Mouse (Mus musculus) monocyte, adult 59 days (primary cell): ENCODE measurements around the gene Racgap1. TPM values are rescaled to one million over a fixed set of nuclear protein-coding genes. Genes with fewer than 3 reads are reported as not detected.

Source experiments
- total RNA-seq, 2 experiments: library from RNA; stranded (reverse); gene quantifications; one replicate each; pipeline ENCODE4 v1.2.4; 2023

Gene Racgap1
- total RNA-seq: 10 to 100 TPM; 27.8 to 29.0 TPM

GRCm38 (mm10) chr15:99651163-99651872 is at the start of gene Racgap1:
Gene Racgap1, minus strand, starts transcription at chr15:99651656.

GRCm38 (mm10) chr15:99670154-99670821 is 18.8 kb upstream of the Racgap1 start, which contains the start of gene Asic1:
Gene Asic1, plus strand, starts transcription at chr15:99670368.

GRCm38 (mm10) chr15:99600986-99601822 is 50.3 kb downstream of the Racgap1 start, which contains the start of gene Aqp6:
Gene Aqp6, plus strand, starts transcription at chr15:99601400.

GRCm38 (mm10) chr15:99590429-99591084 is 60.9 kb downstream of the Racgap1 start, which contains the start of gene Aqp5:
Gene Aqp5, plus strand, starts transcription at chr15:99590782.

GRCm38 (mm10) chr15:99578802-99579485 is 72.5 kb downstream of the Racgap1 start, which contains the start of gene Aqp2:
Gene Aqp2, plus strand, starts transcription at chr15:99579055.

Other genes with a start within 250 kb of the Racgap1 start
- gene Nckap5l, start 193.9 kb downstream of the Racgap1 start, total RNA-seq: 10 to 100 TPM in 1 of 2 experiments, 1 to 10 TPM in 1; 7.6 to 11.4 TPM
- 1 to 10 TPM; 4.7 to 5.0 TPM for gene Bcdin3d, start 176.9 kb downstream of the Racgap1 start, total RNA-seq
- not detected for gene Faim2, start 123.5 kb downstream of the Racgap1 start, total RNA-seq
- gene Aqp2, start 72.6 kb downstream of the Racgap1 start, total RNA-seq: not detected
- not detected for gene Aqp5, start 60.9 kb downstream of the Racgap1 start, total RNA-seq
- not detected for gene Aqp6, start 50.3 kb downstream of the Racgap1 start, total RNA-seq
- under 1 TPM in 1 of 2 experiments, not detected in 1; 0.29 TPM for gene Asic1, start 18.7 kb upstream of the Racgap1 start, total RNA-seq
- 10 to 100 TPM; 23.2 to 30.8 TPM for gene Smarcd1, start 50.5 kb upstream of the Racgap1 start, total RNA-seq
- 1 to 10 TPM in 1 of 2 experiments, not detected in 1; 3.2 TPM for gene Gm17349, start 53.8 kb upstream of the Racgap1 start, total RNA-seq
- 10 to 100 TPM; 12.2 to 13.7 TPM for gene Gpd1, start 65.9 kb upstream of the Racgap1 start, total RNA-seq
- gene Cox14, start 74.0 kb upstream of the Racgap1 start, total RNA-seq: 10 to 100 TPM; 62.3 to 73.0 TPM
- gene Cers5, start 121.2 kb upstream of the Racgap1 start, total RNA-seq: 10 to 100 TPM; 61.4 to 72.4 TPM
- 10 to 100 TPM; 62.1 to 72.5 TPM for gene Lima1, start 223.8 kb upstream of the Racgap1 start, total RNA-seq